Mouse (Mus musculus) G1E (cell line): ENCODE results near the gene Rbm14. TPM values are rescaled to one million over a fixed set of nuclear protein-coding genes. Genes with fewer than 3 reads are reported as not detected.

Experiments used
- ATAC-seq: 2 replicates; pipeline ENCODE4 v1.8.0; 2016; ENCODE audit warnings: mild to moderate bottlenecking; ENCODE audit not compliant: insufficient number of reproducible peaks, poor library complexity, low FRiP score, severe bottlenecking; ENCODE audit errors: extremely low read depth
- DNase-seq: peaks from one replicate; pipeline ENCODE4 v3.0.0; 2012; ENCODE audit warnings: low spot score
- H3K27me3 ChIP-seq: 2 replicates; pipeline ENCODE4 v1.6.1; 2012; ENCODE audit warnings: mild to moderate bottlenecking, low read length, inconsistent platforms; ENCODE audit not compliant: insufficient read depth
- H3K36me3 ChIP-seq: replicated peaks from 2 replicates; pipeline ENCODE3; 2012; ENCODE audit warnings: mild to moderate bottlenecking, inconsistent platforms
- H3K4me1 ChIP-seq: 2 replicates; pipeline ENCODE4 v1.6.1; 2012; ENCODE audit warnings: low read depth, low read length, inconsistent platforms, mixed read lengths; ENCODE audit not compliant: insufficient read depth
- H3K4me3 ChIP-seq: 2 replicates; pipeline ENCODE4 v1.5.1; 2012; ENCODE audit warnings: low read depth, mild to moderate bottlenecking, inconsistent platforms, low read length, moderate library complexity, mixed read lengths
- H3K9me3 ChIP-seq: replicated peaks from 2 replicates; pipeline ENCODE4 v1.6.1; 2012; ENCODE audit warnings: inconsistent platforms
- CTCF ChIP-seq: IDR thresholded peaks from 2 replicates; pipeline ENCODE4 v1.5.1; 2012; ENCODE audit warnings: low read depth, low read length, inconsistent platforms, mixed read lengths
- GATA1 ChIP-seq: IDR thresholded peaks from 2 replicates; pipeline ENCODE4 v1.6.1; 2012; ENCODE audit warnings: borderline replicate concordance, low read length, inconsistent platforms, mixed read lengths
- GATA2 ChIP-seq: IDR thresholded peaks from 2 replicates; pipeline ENCODE4 v1.6.1; 2012; ENCODE audit warnings: low read depth, low read length, inconsistent platforms, borderline replicate concordance
- POLR2AphosphoS5 ChIP-seq: IDR thresholded peaks from 2 replicates; pipeline ENCODE4 v1.6.1; 2012; ENCODE audit warnings: low read depth, low read length, inconsistent platforms; ENCODE audit not compliant: insufficient replicate concordance
- TAL1 ChIP-seq: conservative IDR thresholded peaks from 2 replicates; pipeline ENCODE4 v1.6.1; 2012; ENCODE audit warnings: low read depth, low read length, inconsistent platforms, mixed read lengths
- polyA plus RNA-seq: library from polyadenylated mRNA; stranded (reverse); fragments of >175 nt; gene quantifications from 2 replicates; pipeline ENCODE4 v1.2.3, GENCODE M21; 2012
- total RNA-seq, 2 experiments: library from RNA; stranded (forward) in 1 of 2; stranded (reverse) in 1 of 2; fragments of 200-1000 nt in 1 of 2; fragments of >200 nt in 1 of 2; fragmentation: Nextera tagmentation in 1 of 2; gene quantifications; 2 replicates each; pipeline ENCODE4 v1.2.3; 2014 to 2017

Gene Rbm14
- total and polyA plus RNA-seq, 3 experiments, result 28.2 to 82.1 (median 55.3) TPM

- TF ChIP-seq TAL1, result no peak
- no peak for TF ChIP-seq POLR2AphosphoS5
- TF ChIP-seq GATA2, result no peak
- TF ChIP-seq CTCF, result no peak
- no peak for TF ChIP-seq GATA1
- Histone ChIP-seq H3K36me3 (no peaks in the 10 kb centered on the region), H3K4me3 (no peak overlapping the region), H3K27me3 (peaks cover 38% of the 10 kb centered on the region), H3K4me1 (peaks cover 2% of the 10 kb centered on the region; the same call in 1 of the 2 replicates), H3K9me3 (no peaks in the 10 kb centered on the region)
- ATAC-seq (no peak), DNase-seq (no peak)
Measured at GRCm38 (mm10) chr19:4849800-4850199, 38.4 kb upstream of the Rbm14 start.

GRCm38 (mm10) chr19:4847490-4847889 is 36.1 kb upstream of the Rbm14 start:
- peaks cover 31% of the 10 kb centered on the region for H3K27me3 ChIP-seq
- ATAC-seq (no peak), DNase-seq (no peak)
- peaks cover 2% of the 10 kb centered on the region; the same call in 1 of the 2 replicates for H3K4me1 ChIP-seq
- no peak for TF ChIP-seq GATA2
- H3K4me3 ChIP-seq, result no peak overlapping the region
- H3K9me3 ChIP-seq, result no peaks in the 10 kb centered on the region
- no peaks in the 10 kb centered on the region for H3K36me3 ChIP-seq

DNA sequence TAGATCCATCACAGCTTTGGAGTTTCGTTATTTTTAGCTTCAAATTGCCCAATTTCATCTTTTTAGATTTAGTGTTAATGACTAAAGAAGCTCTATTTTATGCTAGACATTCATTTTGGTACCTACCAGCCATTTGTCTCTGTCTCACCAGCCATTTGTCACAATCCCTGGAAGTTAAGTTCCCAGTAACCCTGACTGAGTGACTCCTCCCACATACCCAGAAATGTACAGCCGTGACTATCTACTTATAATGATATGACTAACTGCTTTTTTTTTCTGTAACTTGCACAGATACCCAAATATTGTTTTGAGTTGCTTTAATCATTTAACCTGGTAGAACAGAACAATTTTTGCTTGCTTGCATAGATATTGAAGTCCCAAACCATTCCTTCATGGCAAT is 34.4 kb upstream of the Rbm14 start:
- DNase-seq, result no peak
- no peak for TF ChIP-seq GATA2
- TF ChIP-seq TAL1, result no peak
- TF ChIP-seq CTCF, result no peak
- Histone ChIP-seq H3K36me3 (no peaks in the 10 kb centered on the region), H3K4me1 (peaks cover 5% of the 10 kb centered on the region; the same call in 1 of the 2 replicates), H3K9me3 (no peaks in the 10 kb centered on the region), H3K27me3 (peaks cover 34% of the 10 kb centered on the region), H3K4me3 (no peak overlapping the region)
- ATAC-seq, result no peak

GRCm38 (mm10) chr19:4842611-4843010 is 31.2 kb upstream of the Rbm14 start:
- peaks cover 31% of the 10 kb centered on the region for H3K4me1 ChIP-seq
- H3K9me3 ChIP-seq, result no peaks in the 10 kb centered on the region
- ATAC-seq, result no peak
- H3K36me3 ChIP-seq, result peaks cover 2% of the 10 kb centered on the region
- H3K27me3 ChIP-seq, result peaks cover 26% of the 10 kb centered on the region
- no peak overlapping the region for H3K4me3 ChIP-seq
- DNase-seq, result no peak
- no peak for TF ChIP-seq GATA1

DNA sequence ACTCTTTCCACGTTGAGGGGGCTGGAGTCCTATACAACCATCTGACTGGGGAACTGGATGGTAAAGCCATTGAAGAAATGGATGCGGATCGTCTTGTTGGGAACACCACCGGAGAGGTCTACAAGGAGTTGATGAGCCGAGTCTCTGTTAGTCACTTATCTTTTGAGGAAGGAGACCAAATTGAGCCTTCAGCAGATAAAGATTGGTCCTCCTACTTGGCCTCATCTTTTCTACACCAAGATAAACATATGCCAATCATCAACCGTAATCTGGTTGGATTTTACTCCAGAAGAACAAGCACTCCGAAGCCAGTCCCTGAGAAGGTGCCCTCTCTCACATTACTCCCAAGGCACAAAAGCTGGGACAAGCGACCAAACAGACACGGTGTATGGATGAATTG is 29.4 kb upstream of the Rbm14 start:
- Histone ChIP-seq H3K27me3 (peaks cover 26% of the 10 kb centered on the region), H3K36me3 (peaks cover 18% of the 10 kb centered on the region), H3K9me3 (no peaks in the 10 kb centered on the region), H3K4me1 (peaks cover 34% of the 10 kb centered on the region), H3K4me3 (no peak overlapping the region)
- no peak for ATAC-seq
- TF ChIP-seq GATA2, result no peak
- TF ChIP-seq POLR2AphosphoS5, result no peak
- DNase-seq, result no peak

DNA sequence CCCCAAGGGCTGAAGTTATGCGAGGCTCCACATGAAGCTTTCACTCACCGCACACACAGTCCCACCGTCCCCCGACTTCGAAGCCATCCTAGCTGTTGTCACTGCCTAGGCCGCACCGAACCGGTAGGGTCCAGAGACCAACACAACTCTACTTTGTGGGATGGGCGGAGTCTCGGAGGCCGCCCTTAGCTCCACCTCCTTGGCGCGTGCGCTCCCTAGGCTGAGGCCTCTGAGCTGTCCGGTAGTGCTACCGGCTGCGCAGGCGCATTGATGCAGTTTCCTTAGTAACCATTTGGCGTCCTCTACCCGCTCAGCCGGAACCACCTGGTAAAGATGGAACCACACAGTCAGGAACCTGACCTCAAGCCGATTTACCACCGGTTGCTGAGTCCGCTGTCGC is 27.7 kb upstream of the Rbm14 start, which contains the start of the genes Ccs and Ccdc87:
TSS of gene Ccs (minus strand) at position 184 of the 400 bp plus-strand sequence.
TSS of gene Ccdc87 (plus strand) at position 218 of the 400 bp plus-strand sequence.
- H3K27me3 ChIP-seq, result peaks cover 26% of the 10 kb centered on the region
- DNase-seq, result peak; percentile 97
- no peak for TF ChIP-seq GATA1
- TF ChIP-seq GATA2, result no peak
- no peak for TF ChIP-seq TAL1
- no peak for TF ChIP-seq CTCF
- TF ChIP-seq POLR2AphosphoS5, result no peak
- no peaks in the 10 kb centered on the region for H3K9me3 ChIP-seq
- peaks cover 32% of the 10 kb centered on the region for H3K4me1 ChIP-seq
- H3K36me3 ChIP-seq, result peaks cover 30% of the 10 kb centered on the region
- peak; percentile 96 for ATAC-seq
- H3K4me3 ChIP-seq, result peak within 1 kb of the TSS; percentile 75

DNA sequence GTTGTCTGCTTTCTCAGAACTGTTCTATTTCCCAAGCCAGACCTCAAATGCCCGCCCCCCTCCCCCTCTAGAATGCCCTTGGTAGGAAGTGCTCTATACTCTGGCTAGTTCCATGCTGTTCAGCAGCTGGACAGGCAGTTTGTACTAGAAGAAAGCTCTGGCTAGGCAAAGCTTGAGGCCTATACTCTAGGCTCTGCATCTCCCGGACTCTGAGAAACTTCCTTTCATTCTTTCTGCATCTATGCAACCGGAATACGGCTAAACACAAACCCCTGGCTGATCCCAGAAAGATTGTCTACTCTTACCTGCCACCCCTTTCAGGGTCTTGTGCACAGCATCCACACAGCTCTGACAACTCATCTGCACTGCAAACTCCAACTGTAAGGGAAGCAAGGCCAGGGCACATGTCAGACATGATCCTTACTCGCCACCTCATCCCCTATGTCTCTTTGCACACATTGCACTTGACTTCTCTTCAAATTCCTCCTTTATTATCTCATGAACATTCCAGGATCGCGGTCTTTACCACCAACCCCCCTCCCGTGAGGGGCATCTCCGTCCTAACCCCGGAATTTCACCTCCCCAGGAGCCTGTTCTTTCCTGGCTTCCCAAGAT is 27.2 kb upstream of the Rbm14 start:
- no peaks in the 10 kb centered on the region for H3K9me3 ChIP-seq
- peaks cover 35% of the 10 kb centered on the region for H3K36me3 ChIP-seq
- no peak for ATAC-seq
- no peak for TF ChIP-seq POLR2AphosphoS5
- no peak for TF ChIP-seq CTCF
- no peak for TF ChIP-seq TAL1
- TF ChIP-seq GATA1, result no peak
- no peak for TF ChIP-seq GATA2
- peak; percentile 25 for DNase-seq
- H3K4me1 ChIP-seq, result peaks cover 32% of the 10 kb centered on the region
- peak overlapping the region; percentile 75 for H3K4me3 ChIP-seq
- peaks cover 26% of the 10 kb centered on the region for H3K27me3 ChIP-seq
